Mouse (Mus musculus) cerebellum, adult 18-20 months (tissue): ENCODE data around the gene Pop5.
A peak's percentile ranks its signal among the peaks of the same experiment; 100 is the strongest.

ENCODE experiments used
- DNase-seq, 2 experiments: peaks; one replicate each; pipeline ENCODE4 v3.0.0; 2021

Pop5 gene

DNA sequence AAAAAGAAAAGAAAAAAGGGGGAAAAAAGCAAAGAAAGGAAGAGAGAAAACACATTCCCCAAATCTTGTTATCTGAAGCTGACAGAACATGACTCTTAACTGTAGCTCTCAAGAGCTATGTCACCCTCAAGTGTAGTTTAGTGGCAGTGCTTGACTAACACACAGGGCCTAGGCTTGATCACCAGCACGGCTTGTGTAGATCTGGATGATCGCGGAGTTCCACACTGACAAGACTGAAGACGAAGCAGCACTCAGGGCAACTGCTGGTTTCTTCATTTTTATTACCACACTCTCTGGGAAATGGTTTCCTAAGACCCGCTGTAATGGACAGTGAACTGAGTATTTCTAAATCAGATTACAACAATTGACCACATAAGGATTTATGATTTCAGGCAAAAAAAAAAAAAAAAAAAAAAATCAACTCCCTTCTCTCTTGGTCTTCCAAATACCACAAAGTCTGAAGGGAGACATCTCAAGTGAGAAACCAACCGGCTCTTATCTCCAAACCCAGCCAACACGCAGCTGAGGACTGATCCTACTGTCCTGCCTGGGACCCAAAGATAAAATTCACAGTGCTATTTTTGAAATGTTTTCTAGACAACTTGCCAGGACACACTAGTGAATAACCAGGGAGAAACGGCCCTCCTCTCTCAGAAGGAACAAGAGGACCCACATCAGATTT is 31.3 kb downstream of the Pop5 start:
- DNase-seq, result no peak

DNA sequence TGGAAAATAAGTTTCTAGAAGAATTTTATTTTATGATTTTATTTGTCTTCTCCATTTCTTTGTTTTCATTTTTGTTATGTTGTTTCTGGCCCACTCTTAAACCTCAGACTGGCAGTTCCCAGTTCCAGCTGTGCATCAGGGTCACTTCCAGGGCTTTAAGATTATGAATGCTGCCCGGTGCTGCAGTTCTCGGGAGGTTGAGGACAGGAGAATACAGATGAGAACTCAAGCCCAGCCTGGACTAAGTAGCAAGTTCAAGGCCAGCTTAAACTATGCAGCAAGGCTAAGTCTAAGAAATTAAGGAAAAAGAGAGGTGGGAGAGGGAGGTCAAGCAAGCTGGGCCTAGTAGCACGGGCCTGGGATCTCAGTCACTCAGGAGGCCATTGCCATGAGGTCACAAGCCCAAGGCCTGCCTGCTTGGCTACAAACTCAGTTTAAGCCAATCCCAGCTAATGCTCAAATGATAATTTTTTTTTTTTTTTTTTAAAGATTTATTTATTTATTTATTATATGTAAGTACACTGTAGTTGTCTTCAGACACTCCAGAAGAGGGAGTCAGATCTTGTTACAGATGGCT is 31.9 kb downstream of the Pop5 start:
- DNase-seq, result no peak

DNA sequence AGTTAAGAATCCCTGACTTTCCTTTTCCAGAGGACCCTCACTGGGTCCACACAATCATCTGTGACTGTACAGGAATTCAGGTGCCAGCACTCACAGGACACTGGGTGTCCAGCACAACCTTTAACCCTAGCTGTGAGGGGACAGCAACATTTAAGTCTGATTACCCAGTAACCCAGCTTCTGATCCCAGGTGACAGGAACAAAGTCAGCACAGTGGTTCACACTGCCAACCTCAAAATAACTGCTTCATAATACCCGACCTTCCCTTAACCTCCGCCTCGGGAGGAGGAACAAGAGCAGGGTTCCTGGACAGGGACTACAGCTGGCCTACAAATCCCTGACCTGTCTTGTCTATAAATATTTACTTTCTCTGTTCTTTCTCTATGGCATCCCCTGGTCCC is 32.6 kb downstream of the Pop5 start:
- DNase-seq, result no peak

DNA sequence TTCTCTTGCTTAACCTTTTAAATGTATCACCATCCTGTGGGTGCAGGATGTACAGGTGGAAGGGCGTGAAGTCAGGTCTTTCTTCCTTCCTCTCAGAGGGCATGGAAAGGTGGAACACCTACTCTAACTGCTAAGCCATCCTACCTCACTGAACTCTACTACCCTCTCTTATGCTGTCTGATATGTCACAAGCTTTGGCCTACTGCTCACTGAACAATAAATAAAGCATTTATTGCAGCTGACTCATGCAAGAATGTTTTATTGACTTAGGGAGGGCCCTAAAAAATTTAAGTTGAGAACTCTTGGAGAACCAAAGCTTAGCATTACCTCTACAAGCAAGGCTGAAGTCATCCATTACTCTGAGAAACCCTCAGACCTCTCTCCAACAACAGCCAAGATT is 34.3 kb downstream of the Pop5 start:
- DNase-seq, result no peak

GRCm38 (mm10) chr5:115271931-115272811 is 36.5 kb downstream of the Pop5 start:
- DNase-seq, result peak in 1 of 2 experiments; percentile 31

- DNase-seq, result peak; percentile 92 to 98
Measured at GRCm38 (mm10) chr5:115272812-115273548, 37.3 kb downstream of the Pop5 start, which contains the start of gene Rnf10. Rnf10 (minus strand) TSS chr5:115272898.

GRCm38 (mm10) chr5:115273549-115274135 is 38.0 kb downstream of the Pop5 start:
- DNase-seq, result no peak

GRCm38 (mm10) chr5:115274353-115274752 is 38.7 kb downstream of the Pop5 start:
- DNase-seq, result no peak

DNA sequence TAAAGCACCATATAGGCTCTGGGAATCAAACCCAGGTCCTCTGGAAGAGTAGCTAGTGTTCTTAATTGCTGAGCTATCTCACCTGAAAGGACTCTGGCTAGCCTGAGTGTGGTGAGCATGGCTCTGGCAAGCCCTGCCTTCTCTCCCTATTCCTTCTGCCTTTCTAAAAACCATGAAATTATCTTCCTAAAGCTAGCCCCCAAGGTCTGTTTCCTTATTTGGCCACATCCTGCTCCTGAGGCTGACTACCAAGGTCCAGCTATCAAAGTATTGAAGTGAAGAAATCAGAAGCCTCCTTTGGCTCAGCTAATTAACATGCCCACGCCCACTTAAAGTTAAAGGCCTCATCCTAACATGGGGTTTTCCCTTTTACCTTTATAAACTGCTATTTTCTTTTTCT is 39.1 kb downstream of the Pop5 start:
- DNase-seq, result no peak

DNA sequence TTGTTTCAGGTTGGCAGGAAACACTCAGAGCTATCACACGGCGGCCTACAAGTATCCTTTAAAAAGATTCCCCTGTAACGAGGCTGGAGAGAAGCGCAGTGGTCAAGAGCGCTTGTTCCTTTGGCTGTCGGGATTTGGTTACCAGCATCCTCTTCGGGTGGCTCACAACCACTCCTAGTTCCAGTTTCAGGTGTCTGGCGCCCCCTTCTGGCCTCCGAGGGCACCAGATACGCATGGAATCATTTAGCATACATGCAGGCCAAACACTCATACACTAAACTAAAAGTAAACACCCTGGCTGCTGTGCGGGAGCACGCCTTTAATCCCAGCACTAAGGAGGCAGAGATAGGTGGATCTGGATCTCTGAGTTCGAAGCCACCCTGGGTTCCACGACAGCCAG is 40.4 kb downstream of the Pop5 start:
- peak; percentile 22 to 44 for DNase-seq

- no peak for DNase-seq
Measured at GRCm38 (mm10) chr5:115278053-115278452, 42.4 kb downstream of the Pop5 start.

DNA sequence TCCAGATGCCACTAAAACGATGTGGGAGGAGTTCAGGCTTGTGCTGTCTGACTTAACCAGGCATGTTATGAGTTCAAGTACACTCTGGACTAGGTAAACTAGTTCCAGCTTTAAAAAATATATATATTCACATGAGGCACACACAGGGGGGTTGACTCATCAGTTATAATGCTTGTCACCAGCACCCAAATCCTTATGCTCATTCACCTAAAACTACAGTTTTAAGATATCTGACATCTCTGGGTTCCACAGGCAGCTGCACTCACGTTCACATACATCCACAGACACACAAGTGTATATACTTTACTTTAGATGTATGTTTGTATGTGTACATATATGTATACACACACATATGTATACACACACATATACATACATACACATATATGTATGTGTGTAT is 43.1 kb downstream of the Pop5 start:
- no peak for DNase-seq

GRCm38 (mm10) chr5:115279226-115280049 is 43.8 kb downstream of the Pop5 start, which contains the start of gene Coq5:
Coq5 (plus strand) TSS chr5:115279666.
- DNase-seq, result peak; percentile 84 to 95

GRCm38 (mm10) chr5:115280050-115280687 is 44.5 kb downstream of the Pop5 start:
- DNase-seq, result peak; percentile 22 to 36

GRCm38 (mm10) chr5:115284735-115285134 is 49.1 kb downstream of the Pop5 start:
- DNase-seq, result no peak

GRCm38 (mm10) chr5:115294173-115294572 is 58.5 kb downstream of the Pop5 start:
- no peak for DNase-seq
